Comparison of ENCODE assay signal across 9 mouse cellular contexts in genomic region chr3:40531286-40532141, GRCm38 (mm10). TPM values are rescaled to one million over a fixed set of nuclear protein-coding genes. Genes with fewer than 3 reads are reported as not detected.
DNase-seq lines count a peak whose midpoint lies in the region; ATAC-seq and TF ChIP-seq lines count a peak whose summit lies in the region.
"Had no signal": no experiment of that assay in that cellular context is flagged by ENCODE, and none has a peak within 500 bp of the region (broad histone marks: within the 10 kb centered on the region; RNA-seq: fewer than 3 reads in every experiment).

Intu (plus strand) TSS chr3:40531286.

- DNase-seq in left cerebral cortex, adult 2 months (ENCODE audit: extremely low spot score in 1 of 2, low spot score in 2 of 2): peak; percentile 45 to 68
- DNase-seq in left cerebral cortex, adult 9 months (ENCODE audit: low spot score in 2 of 2): no peak
- DNase-seq in embryo, embryonic 10.5 days (ENCODE audit: low spot score): peak; percentile 73
- peak; percentile 76 to 80 for DNase-seq in heart, adult 18-20 months
- peak; percentile 40 for DNase-seq in liver, adult 2 months (ENCODE audit: extremely low read depth, low read depth, low spot score)

- H3K4me1 ChIP-seq in intestine, embryonic 16.5 days (ENCODE audit: control insufficient read depth, insufficient read depth, low read length): peaks cover 8% of the 10 kb centered on the region
- peaks cover 4% of the 10 kb centered on the region; the same call in 1 of the 2 replicates for H3K4me1 ChIP-seq in liver, adult 2 months (ENCODE audit: control insufficient read depth, insufficient read depth, low read length)
- H3K4me1 ChIP-seq in midbrain, embryonic 15.5 days: peaks cover 23% of the 10 kb centered on the region
- H3K4me1 ChIP-seq in stomach, embryonic 16.5 days (ENCODE audit: control insufficient read depth, insufficient read depth, low read length): peaks cover 5% of the 10 kb centered on the region

- H3K79me2 ChIP-seq in liver, adult 2 months (ENCODE audit: control insufficient read depth, insufficient read depth, low read length): no peaks in the 10 kb centered on the region

- WGBS in intestine, embryonic 16.5 days: under 1% methylated on average over 54 of the region's 54 CpGs
- 2% methylated on average over 54 of the region's 54 CpGs for WGBS in liver, adult 2 months
- WGBS in midbrain, embryonic 15.5 days: under 1% methylated on average over 54 of the region's 54 CpGs
- WGBS in stomach, embryonic 16.5 days: under 1% methylated on average over 54 of the region's 54 CpGs

- H3K9me3 ChIP-seq in intestine, embryonic 16.5 days (ENCODE audit: control insufficient read depth, low read length): peaks cover 2% of the 10 kb centered on the region; the same call in 1 of the 2 replicates
- no peaks in the 10 kb centered on the region for H3K9me3 ChIP-seq in midbrain, embryonic 15.5 days
- H3K9me3 ChIP-seq in stomach, embryonic 16.5 days (replicated peaks; ENCODE audit: control insufficient read depth, low read length): no peaks in the 10 kb centered on the region

- H3K4me3 ChIP-seq in left cerebral cortex, adult 2 months: peak within 1 kb of the TSS; percentile 70
- peak within 1 kb of the TSS; percentile 56 for H3K4me3 ChIP-seq in intestine, embryonic 16.5 days (ENCODE audit: low read length)
- H3K4me3 ChIP-seq in liver, adult 2 months (ENCODE audit: insufficient read depth, low read depth, low read length): peak within 1 kb of the TSS; percentile 64
- peak within 1 kb of the TSS; percentile 59 for H3K4me3 ChIP-seq in midbrain, embryonic 15.5 days
- H3K4me3 ChIP-seq in stomach, embryonic 16.5 days (replicated peaks; ENCODE audit: low read length): peak within 1 kb of the TSS; percentile 57

- intact Hi-C loops in left cerebral cortex, adult 2 months (cut with DNase I): loop anchor here (2.0 kb wide), 1 partner anchor 213 kb away; the partner anchor contains the start of gene Hspa4l

- no peak for TF ChIP-seq POLR2A in liver, adult 2 months (IDR thresholded peaks at IDR 0.05; ENCODE audit: extremely low read depth, insufficient read depth, low read length)

- peak within 1 kb of the TSS; percentile 97 for H3K4me2 ChIP-seq in intestine, embryonic 16.5 days (ENCODE audit: low read depth, low read length)
- peak within 1 kb of the TSS; percentile 100 for H3K4me2 ChIP-seq in midbrain, embryonic 15.5 days
- H3K4me2 ChIP-seq in stomach, embryonic 16.5 days (ENCODE audit: low read depth, low read length): peak within 1 kb of the TSS; percentile 100

- peak; percentile 89 for ATAC-seq in intestine, embryonic 16.5 days
- peak; percentile 85 for ATAC-seq in midbrain, embryonic 15.5 days (replicated peaks)
- peak; percentile 85 for ATAC-seq in stomach, embryonic 16.5 days (ENCODE audit: insufficient read depth, low FRiP score)

- H3K9ac ChIP-seq in intestine, embryonic 16.5 days (ENCODE audit: low read depth, low read length): peak within 1 kb of the TSS; percentile 58
- peak within 1 kb of the TSS; percentile 53 for H3K9ac ChIP-seq in liver, adult 2 months (ENCODE audit: low read depth, low read length)
- H3K9ac ChIP-seq in midbrain, embryonic 15.5 days: peak within 1 kb of the TSS; percentile 38
- H3K9ac ChIP-seq in stomach, embryonic 16.5 days (ENCODE audit: low read length): peak within 1 kb of the TSS; percentile 65

- peaks cover 18% of the 10 kb centered on the region for H3K27me3 ChIP-seq in intestine, embryonic 16.5 days (replicated peaks; ENCODE audit: control insufficient read depth, insufficient read depth, low read length)
- peaks cover 2% of the 10 kb centered on the region; the same call in 1 of the 2 replicates for H3K27me3 ChIP-seq in liver, adult 2 months (ENCODE audit: control insufficient read depth, insufficient read depth, low read length)
- H3K27me3 ChIP-seq in midbrain, embryonic 15.5 days (replicated peaks): peaks cover 20% of the 10 kb centered on the region; the same call in 1 of the 2 replicates
- peaks cover 5% of the 10 kb centered on the region; the same call in 1 of the 2 replicates for H3K27me3 ChIP-seq in stomach, embryonic 16.5 days (ENCODE audit: control insufficient read depth, insufficient read depth, low read length)

- TF ChIP-seq CTCF in left cerebral cortex, adult 2 months (IDR thresholded peaks at IDR 0.05): peak; percentile 47
- TF ChIP-seq CTCF in liver, adult 2 months (IDR thresholded peaks at IDR 0.05; ENCODE audit: low read depth, low read length): peak; percentile 67

- peak within 1 kb of the TSS; percentile 8; the same call in 1 of the 2 replicates for H3K27ac ChIP-seq in left cerebral cortex, adult 2 months
- H3K27ac ChIP-seq in intestine, embryonic 16.5 days (ENCODE audit: low read length): no peak within 1 kb of the TSS
- H3K27ac ChIP-seq in liver, adult 2 months (replicated peaks; ENCODE audit: insufficient read depth, low read depth, low read length): no peak within 1 kb of the TSS
- H3K27ac ChIP-seq in midbrain, embryonic 15.5 days: no peak within 1 kb of the TSS
- no peak within 1 kb of the TSS for H3K27ac ChIP-seq in stomach, embryonic 16.5 days (ENCODE audit: low read length)

- no peaks in the 10 kb centered on the region for H3K36me3 ChIP-seq in intestine, embryonic 16.5 days (ENCODE audit: control insufficient read depth, insufficient read depth, low read length)
- no peaks in the 10 kb centered on the region for H3K36me3 ChIP-seq in liver, adult 2 months (ENCODE audit: control insufficient read depth, insufficient read depth, low read length)
- no peaks in the 10 kb centered on the region for H3K36me3 ChIP-seq in midbrain, embryonic 15.5 days (replicated peaks)
- H3K36me3 ChIP-seq in stomach, embryonic 16.5 days (ENCODE audit: control insufficient read depth, insufficient read depth, low read length): no peaks in the 10 kb centered on the region
- H3K36me3 ChIP-seq: G1E had no signal

RNA-seq across cellular contexts. Expression of gene Intu, which starts in this region (rescaled TPM):
- total RNA-seq in left cerebral cortex, adult 2 months (2021): 1 to 10 TPM; 6.7 to 8.4 TPM
- 10 to 100 TPM; 16.5 to 18.5 TPM for total RNA-seq in heart, adult 18-20 months (2021)
- 1.9 TPM in 2 replicates for polyA plus RNA-seq in intestine, embryonic 16.5 days (2015; fragmentation: Nextera tagmentation; extraction: Ambion mirVana)
- total RNA-seq in liver, adult 2 months (2014; rRNA removed): 1.7 and 2.2 TPM in 2 replicates
- 0.82 and 1.2 TPM in 2 replicates for polyA plus RNA-seq in liver, adult 2 months (2012; rRNA removed)
- 3.2 and 3.7 TPM in 2 replicates for polyA plus RNA-seq in midbrain, embryonic 15.5 days (2015; fragmentation: Nextera tagmentation; extraction: Ambion mirVana)
- polyA plus RNA-seq in stomach, embryonic 16.5 days (2015; fragmentation: Nextera tagmentation; extraction: Ambion mirVana): 1.8 and 2.3 TPM in 2 replicates

Comparison
In these comparisons a context has a peak if more than half of its experiments do, and no peak if none do; other contexts are left out.
1. DNase-seq: peak in left cerebral cortex, adult 2 months (2 of 2), embryo, embryonic 10.5 days (single experiment), heart, adult 18-20 months (2 of 2) and liver, adult 2 months (single experiment); none in left cerebral cortex, adult 9 months (0 of 2).
2. Peak in every context shown above with its lines, with median percentiles within 50 percentile points of each other: H3K4me3 ChIP-seq, ATAC-seq, H3K4me2 ChIP-seq and H3K9ac ChIP-seq.